In genomic region chr19:36111054-36111895, GRCm38 (mm10) we compare ENCODE assay signal across 9 mouse cellular contexts. TPM values are rescaled to one million over a fixed set of nuclear protein-coding genes. Genes with fewer than 3 reads are reported as not detected.
DNase-seq lines count a peak whose midpoint lies in the region; ATAC-seq and TF ChIP-seq lines count a peak whose summit lies in the region.
"Had no signal": no experiment of that assay in that cellular context is flagged by ENCODE, and none has a peak within 500 bp of the region (broad histone marks: within the 10 kb centered on the region; RNA-seq: fewer than 3 reads in every experiment).

No protein-coding gene starts in this region.

- no peaks in the 10 kb centered on the region for H3K4me1 ChIP-seq in heart, adult 2 months (ENCODE audit: control insufficient read depth, insufficient read depth, low read length)
- no peaks in the 10 kb centered on the region for H3K4me1 ChIP-seq in bone marrow macrophage, adult 2 months (ENCODE audit: control insufficient read depth, insufficient read depth, low read length)
- H3K4me1 ChIP-seq in midbrain, postnatal 0 days (ENCODE audit: insufficient read depth, low read length), result no peaks in the 10 kb centered on the region

- H3K27me3 ChIP-seq in heart, adult 2 months (ENCODE audit: control insufficient read depth, insufficient read depth, low read length), result no peaks in the 10 kb centered on the region
- no peaks in the 10 kb centered on the region for H3K27me3 ChIP-seq in midbrain, postnatal 0 days (ENCODE audit: insufficient read depth, low read length)

- no peak overlapping the region for H3K4me3 ChIP-seq in heart, adult 2 months
- no peak overlapping the region for H3K4me3 ChIP-seq in bone marrow macrophage, adult 2 months (ENCODE audit: insufficient read depth, low read length)
- no peak overlapping the region for H3K4me3 ChIP-seq in midbrain, postnatal 0 days (ENCODE audit: low read depth, low read length)

- WGBS in heart, adult 2 months, result 29% methylated on average over 7 of the region's 7 CpGs
- WGBS in midbrain, postnatal 0 days, result 35% methylated on average over 7 of the region's 7 CpGs

- peak; percentile 75 for TF ChIP-seq CTCF in heart, adult 2 months (IDR thresholded peaks at IDR 0.05)
- 0 out of 2 replicates have a peak, but pooled peaks have one; percentile 10 for TF ChIP-seq CTCF in bone marrow macrophage, adult 2 months (IDR thresholded peaks at IDR 0.05; ENCODE audit: low read depth, low read length)
- peak; percentile 81 for TF ChIP-seq CTCF in midbrain, postnatal 0 days (IDR thresholded peaks at IDR 0.05)

- H3K79me2 ChIP-seq in heart, adult 2 months (replicated peaks; ENCODE audit: control insufficient read depth, insufficient read depth, low read length), result no peaks in the 10 kb centered on the region

- ATAC-seq in midbrain, postnatal 0 days (ENCODE audit: low FRiP score), result no peak

- no peak overlapping the region for H3K9ac ChIP-seq in heart, adult 2 months (ENCODE audit: low read depth, low read length)
- no peak overlapping the region for H3K9ac ChIP-seq in midbrain, postnatal 0 days (replicated peaks; ENCODE audit: low read length, poor library complexity, severe bottlenecking)

- no peaks in the 10 kb centered on the region for H3K9me3 ChIP-seq in midbrain, postnatal 0 days (ENCODE audit: low read length)

- TF ChIP-seq EP300 in heart, adult 2 months (IDR thresholded peaks at IDR 0.05; ENCODE audit: insufficient read depth, low read depth, low read length), result 0 out of 2 replicates have a peak, but pooled peaks have one; percentile 26

- TF ChIP-seq POLR2A in heart, adult 2 months (IDR thresholded peaks at IDR 0.05; ENCODE audit: insufficient read depth, low read depth, low read length), result no peak
- no peak for TF ChIP-seq POLR2A in bone marrow macrophage, adult 2 months (IDR thresholded peaks at IDR 0.05; ENCODE audit: borderline replicate concordance, low read depth, low read length)

- intact Hi-C loops in heart, adult 2 months (cut with DNase I), result loop anchor here (1.0 to 10.0 kb wide), 4 partner anchors 71 to 329 kb away; partner anchors contain the start of gene Pcgf5

- 0 out of 2 replicates have a peak overlapping the region, but pooled peaks have one; percentile 33 for H3K4me2 ChIP-seq in midbrain, postnatal 0 days (ENCODE audit: low read depth, low read length, poor library complexity, severe bottlenecking)

- no peak overlapping the region for H3K27ac ChIP-seq in heart, adult 2 months
- no peak overlapping the region for H3K27ac ChIP-seq in bone marrow macrophage, adult 2 months (ENCODE audit: insufficient read depth, low read depth, low read length)
- no peak overlapping the region for H3K27ac ChIP-seq in midbrain, postnatal 0 days (ENCODE audit: low read depth, low read length)

- DNase-seq in heart, adult 2 months, result no peak
- DNase-seq in heart, adult 9 months (ENCODE audit: low spot score in 2 of 2), result no peak
- DNase-seq in 3134 (ENCODE audit: extremely low read depth, insufficient read length, low spot score), result peak; percentile 45
- peak; percentile 21 for DNase-seq in heart, postnatal 4 days
- peak; percentile 60 for DNase-seq in midbrain, postnatal 0 days (ENCODE audit: low spot score)
- no peak for DNase-seq in frontal cortex, postnatal 14 days (ENCODE audit: low spot score in 2 of 2)
- no peak for DNase-seq in adrenal gland, adult 2 months

- H3K36me3 ChIP-seq in heart, adult 2 months (ENCODE audit: control insufficient read depth, insufficient read depth, low read length), result peaks cover 8% of the 10 kb centered on the region
- no peaks in the 10 kb centered on the region for H3K36me3 ChIP-seq in midbrain, postnatal 0 days (ENCODE audit: insufficient read depth, low read length)

RNA-seq across cellular contexts. Expression of gene Ankrd1, which starts 8.6 kb away (rescaled TPM):
- total RNA-seq in heart, adult 2 months (2021), result 100 to 1,000 TPM; 383 to 550 TPM
- polyA plus RNA-seq in heart, adult 2 months (2012; rRNA removed), result 316 and 466 TPM in 2 replicates
- not detected in 2 replicates for polyA plus RNA-seq in bone marrow macrophage, adult 2 months (2012; ENCODE audit: insufficient read depth, insufficient read length, missing spikeins)
- 1,000 to 10,000 TPM; 1,138 to 1,271 TPM for total RNA-seq in heart, postnatal 4 days (2021)
- not detected in 2 replicates for total RNA-seq in midbrain, postnatal 0 days (2014; rRNA removed)
- 0.11 TPM in 2 replicates for polyA plus RNA-seq in midbrain, postnatal 0 days (2015; fragmentation: Nextera tagmentation; extraction: Ambion mirVana)
- not detected for total RNA-seq in adrenal gland, adult 2 months (2021)
- polyA plus RNA-seq in adrenal gland, adult 2 months (2012; rRNA removed), result not detected in 2 replicates
- total RNA-seq: layer of hippocampus, postnatal 14 days had no signal

RNA-seq across cellular contexts. Expression of gene Rpp30, which starts 27.8 kb away (rescaled TPM):
- 10 to 100 TPM; 11.9 to 12.7 TPM for total RNA-seq in heart, adult 2 months (2021)
- polyA plus RNA-seq in heart, adult 2 months (2012; rRNA removed), result 5.3 and 10.2 TPM in 2 replicates
- polyA plus RNA-seq in bone marrow macrophage, adult 2 months (2012; ENCODE audit: insufficient read depth, insufficient read length, missing spikeins), result 22.6 and 37.1 TPM in 2 replicates
- 10 to 100 TPM; 17.5 to 21.3 TPM for total RNA-seq in heart, postnatal 4 days (2021)
- 19.0 and 27.3 TPM in 2 replicates for total RNA-seq in midbrain, postnatal 0 days (2014; rRNA removed)
- 71.5 and 73.8 TPM in 2 replicates for polyA plus RNA-seq in midbrain, postnatal 0 days (2015; fragmentation: Nextera tagmentation; extraction: Ambion mirVana)
- 10 to 100 TPM; 18.8 to 19.0 TPM for total RNA-seq in adrenal gland, adult 2 months (2021)
- polyA plus RNA-seq in adrenal gland, adult 2 months (2012; rRNA removed), result 0.36 TPM in 2 replicates

RNA-seq across cellular contexts. Expression of gene Htr7, which starts 54.0 kb away (rescaled TPM):
- total RNA-seq in heart, adult 2 months (2021), result under 1 TPM; 0.39 to 0.42 TPM
- polyA plus RNA-seq in heart, adult 2 months (2012; rRNA removed), result 0.41 TPM in 2 replicates
- not detected in 2 replicates for polyA plus RNA-seq in bone marrow macrophage, adult 2 months (2012; ENCODE audit: insufficient read depth, insufficient read length, missing spikeins)
- under 1 TPM; 0.14 to 0.25 TPM for total RNA-seq in heart, postnatal 4 days (2021)
- 25.7 and 28.8 TPM in 2 replicates for total RNA-seq in midbrain, postnatal 0 days (2014; rRNA removed)
- polyA plus RNA-seq in midbrain, postnatal 0 days (2015; fragmentation: Nextera tagmentation; extraction: Ambion mirVana), result 15.4 and 15.8 TPM in 2 replicates
- total RNA-seq in adrenal gland, adult 2 months (2021), result not detected
- 0.09 and 0.29 TPM in 2 replicates for polyA plus RNA-seq in adrenal gland, adult 2 months (2012; rRNA removed)

Comparison
In these comparisons a context has a peak if more than half of its experiments do, and no peak if none do; other contexts are left out.
1. DNase-seq: peak in 3134 (single experiment), heart, postnatal 4 days (single experiment) and midbrain, postnatal 0 days (single experiment); none in heart, adult 2 months (0 of 2), heart, adult 9 months (0 of 2), frontal cortex, postnatal 14 days (0 of 2) and adrenal gland, adult 2 months (single experiment).
2. CTCF ChIP-seq: peak in every context shown above with its lines; median percentile 81 in midbrain, postnatal 0 days; 75 in heart, adult 2 months; 10 in bone marrow macrophage, adult 2 months.
3. RNA of gene Ankrd1, which starts 8.6 kb away (total RNA-seq): 1,138 to 1,271 TPM in heart, postnatal 4 days and 383 to 550 TPM in heart, adult 2 months; not detected in adrenal gland, adult 2 months and not detected in midbrain, postnatal 0 days; every median in the first group is over 100 times any median in the second.
4. RNA of gene Htr7, which starts 54.0 kb away (total RNA-seq): 25.7 to 28.8 TPM in midbrain, postnatal 0 days; 0.39 to 0.42 TPM in heart, adult 2 months, 0.14 to 0.25 TPM in heart, postnatal 4 days and not detected in adrenal gland, adult 2 months; every median in the first group is over 10 times any median in the second.